Mouse (Mus musculus) myocyte (in vitro differentiated cells): ENCODE results near the gene Kcnh7. TPM values are rescaled to one million over a fixed set of nuclear protein-coding genes. Genes with fewer than 3 reads are reported as not detected.

Source experiments
- H3K27me3 ChIP-seq: one replicate; pipeline ENCODE4 v1.6.1; 2011; ENCODE audit not compliant: control insufficient read depth, insufficient read depth, insufficient read length
- H3K36me3 ChIP-seq: one replicate; pipeline ENCODE4 v1.6.1; 2011; ENCODE audit not compliant: control insufficient read depth, insufficient read depth
- H3K4me2 ChIP-seq: one replicate; pipeline ENCODE4 v1.6.1; 2011; ENCODE audit warnings: low read depth, control low read depth
- H3K4me3 ChIP-seq: one replicate; pipeline ENCODE4 v1.5.1; 2011; ENCODE audit warnings: mild to moderate bottlenecking, control low read depth, moderate library complexity
- H3K79me2 ChIP-seq: one replicate; pipeline ENCODE4 v1.6.1; 2011; ENCODE audit not compliant: control insufficient read depth, insufficient read depth
- H3ac ChIP-seq: one replicate; pipeline ENCODE4 v1.6.1; 2011; ENCODE audit not compliant: control insufficient read depth, insufficient read length
- CEBPB ChIP-seq: IDR thresholded peaks from 2 replicates; pipeline ENCODE4 v1.6.1; 2011; ENCODE audit warnings: mild to moderate bottlenecking, moderate library complexity; ENCODE audit not compliant: poor library complexity, insufficient read depth, severe bottlenecking
- E2F4 ChIP-seq: IDR thresholded peaks from one replicate; pipeline ENCODE4 v1.6.1; 2011; ENCODE audit warnings: mild to moderate bottlenecking, control low read depth, moderate library complexity; ENCODE audit not compliant: insufficient read depth
- MAX ChIP-seq: IDR thresholded peaks from one replicate; pipeline ENCODE4 v1.6.1; 2011; ENCODE audit warnings: low read depth, mild to moderate bottlenecking, control low read depth
- MYOD1 ChIP-seq, 3 experiments: IDR thresholded peaks; one replicate each; pipeline ENCODE4 v1.6.1; 2011; ENCODE audit warnings: control low read depth in 2 of 3, low read depth in 2 of 3, mild to moderate bottlenecking in 2 of 3, moderate library complexity in 1 of 3; ENCODE audit not compliant: insufficient read length in 2 of 3, control insufficient read depth in 1 of 3
- MYOG ChIP-seq, 3 experiments: IDR thresholded peaks; one replicate each; pipeline ENCODE4 v1.6.1; 2011; ENCODE audit warnings: control low read depth in 2 of 3, low read depth in 2 of 3, mild to moderate bottlenecking in 2 of 3; ENCODE audit not compliant: insufficient read length in 2 of 3, control insufficient read depth in 1 of 3, insufficient read depth in 1 of 3
- POLR2A ChIP-seq: IDR thresholded peaks from one replicate; pipeline ENCODE4 v1.6.1; 2011; ENCODE audit warnings: low read depth, mild to moderate bottlenecking, control low read depth, moderate library complexity; ENCODE audit not compliant: insufficient read length
- POLR2AphosphoS2 ChIP-seq: IDR thresholded peaks from one replicate; pipeline ENCODE4 v1.6.1; 2011; ENCODE audit warnings: low read depth, control low read depth; ENCODE audit not compliant: insufficient read length
- REST ChIP-seq: IDR thresholded peaks from one replicate; pipeline ENCODE4 v1.6.1; 2011; ENCODE audit warnings: mild to moderate bottlenecking, control low read depth, moderate library complexity; ENCODE audit not compliant: insufficient read depth, insufficient read length
- SRF ChIP-seq: IDR thresholded peaks from one replicate; pipeline ENCODE4 v1.6.1; 2011; ENCODE audit warnings: low read depth; ENCODE audit not compliant: control insufficient read depth, insufficient read length
- TCF12 ChIP-seq: IDR thresholded peaks from one replicate; pipeline ENCODE4 v1.6.1; 2011; ENCODE audit warnings: mild to moderate bottlenecking, control low read depth; ENCODE audit not compliant: poor library complexity, insufficient read depth, severe bottlenecking
- TCF3 ChIP-seq: IDR thresholded peaks from one replicate; pipeline ENCODE4 v1.6.1; 2011; ENCODE audit warnings: low read depth, control low read depth; ENCODE audit not compliant: insufficient read length
- USF1 ChIP-seq: IDR thresholded peaks from one replicate; pipeline ENCODE4 v1.6.1; 2011; ENCODE audit warnings: low read depth, mild to moderate bottlenecking, control low read depth, moderate library complexity
- polyA plus RNA-seq: library from polyadenylated mRNA; unstranded; fragments of >200 nt; fragmentation: generic; extraction: Trizol; gene quantifications from one replicate; pipeline ENCODE4 v1.2.1, GENCODE M21; 2012; ENCODE audit warnings: missing spikeins

Gene Kcnh7
- polyA plus RNA-seq, 1 experiment: 0.02 TPM

- Histone ChIP-seq H3K27me3 (no peaks in the 10 kb centered on the region), H3K4me3 (no peak overlapping the region), H3ac (no peak overlapping the region), H3K36me3 (no peaks in the 10 kb centered on the region), H3K4me2 (no peak overlapping the region), H3K79me2 (no peaks in the 10 kb centered on the region)
- TF ChIP-seq MAX (no peak), TCF3 (no peak), MYOG (IDR thresholded peaks at IDR 0.05; ENCODE audit: control insufficient read depth in 1 of 3, insufficient read depth in 1 of 3, insufficient read length in 2 of 3, low read depth in 2 of 3) (no peak), SRF (no peak), REST (no peak), E2F4 (no peak), POLR2A (no peak), CEBPB (no peak), POLR2AphosphoS2 (no peak), TCF12 (no peak), USF1 (no peak)
Measured at GRCm38 (mm10) chr2:62670767-62671166, 513.3 kb downstream of the Kcnh7 start.

- Histone ChIP-seq H3ac (no peak overlapping the region), H3K36me3 (no peaks in the 10 kb centered on the region)
Measured at GRCm38 (mm10) chr2:62670301-62670700, 513.8 kb downstream of the Kcnh7 start.

DNA sequence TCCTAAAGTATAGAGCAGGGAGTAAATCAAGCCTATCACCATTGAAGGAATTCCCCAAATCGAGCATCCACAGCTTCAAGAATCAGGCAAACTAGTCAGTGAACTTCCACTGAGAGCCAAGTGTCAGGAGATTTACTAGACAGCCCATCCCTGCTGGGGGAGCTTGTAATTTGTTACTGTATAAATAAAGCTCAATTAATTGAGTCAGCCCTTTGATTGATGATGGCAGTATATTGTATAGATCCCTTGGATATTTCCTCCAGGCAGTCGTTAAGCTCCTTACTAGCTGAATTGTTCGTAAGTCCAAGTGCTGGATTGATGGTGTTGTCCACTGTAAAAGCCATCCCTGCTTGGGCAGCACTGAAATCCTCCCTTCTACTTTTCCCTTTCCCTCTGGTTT lies 514.2 kb downstream of the Kcnh7 start:
- TF ChIP-seq E2F4: no peak
- TF ChIP-seq CEBPB: no peak
- TF ChIP-seq MAX: no peak
- no peak for TF ChIP-seq POLR2A
- no peak for TF ChIP-seq REST
- TF ChIP-seq MYOD1 (IDR thresholded peaks at IDR 0.05; ENCODE audit: control insufficient read depth in 1 of 3, insufficient read length in 2 of 3, low read depth in 2 of 3): no peak
- no peak for TF ChIP-seq TCF3
- TF ChIP-seq TCF12: no peak
- TF ChIP-seq POLR2AphosphoS2: no peak
- no peak for TF ChIP-seq MYOG (IDR thresholded peaks at IDR 0.05; ENCODE audit: control insufficient read depth in 1 of 3, insufficient read depth in 1 of 3, insufficient read length in 2 of 3, low read depth in 2 of 3)
- TF ChIP-seq SRF: no peak
- TF ChIP-seq USF1: no peak

More at GRCm38 (mm10) chr2:62670301-62670700, 513.8 kb downstream of the Kcnh7 start:
- TF ChIP-seq USF1 (no peak), POLR2A (no peak), REST (no peak), E2F4 (no peak), CEBPB (no peak), SRF (no peak), MAX (no peak), MYOG (IDR thresholded peaks at IDR 0.05; ENCODE audit: control insufficient read depth in 1 of 3, insufficient read depth in 1 of 3, insufficient read length in 2 of 3, low read depth in 2 of 3) (no peak), POLR2AphosphoS2 (no peak)
- H3K4me3 ChIP-seq: no peak overlapping the region
- H3K79me2 ChIP-seq: no peaks in the 10 kb centered on the region
- no peaks in the 10 kb centered on the region for H3K27me3 ChIP-seq
- H3K4me2 ChIP-seq: no peak overlapping the region

GRCm38 (mm10) chr2:62665536-62665935 lies 518.6 kb downstream of the Kcnh7 start:
- Histone ChIP-seq H3ac (no peak overlapping the region), H3K79me2 (no peaks in the 10 kb centered on the region), H3K4me2 (no peak overlapping the region), H3K27me3 (no peaks in the 10 kb centered on the region), H3K36me3 (no peaks in the 10 kb centered on the region), H3K4me3 (no peak overlapping the region)
- TF ChIP-seq MAX (no peak), SRF (no peak), MYOD1 (IDR thresholded peaks at IDR 0.05; ENCODE audit: control insufficient read depth in 1 of 3, insufficient read length in 2 of 3, low read depth in 2 of 3) (no peak), POLR2A (no peak)

More for the DNA sequence above, 514.2 kb downstream of the Kcnh7 start:
- H3ac ChIP-seq: no peak overlapping the region
- H3K27me3 ChIP-seq: no peaks in the 10 kb centered on the region
- H3K4me3 ChIP-seq: no peak overlapping the region
- no peaks in the 10 kb centered on the region for H3K36me3 ChIP-seq
- H3K79me2 ChIP-seq: no peaks in the 10 kb centered on the region
- no peak overlapping the region for H3K4me2 ChIP-seq

DNA sequence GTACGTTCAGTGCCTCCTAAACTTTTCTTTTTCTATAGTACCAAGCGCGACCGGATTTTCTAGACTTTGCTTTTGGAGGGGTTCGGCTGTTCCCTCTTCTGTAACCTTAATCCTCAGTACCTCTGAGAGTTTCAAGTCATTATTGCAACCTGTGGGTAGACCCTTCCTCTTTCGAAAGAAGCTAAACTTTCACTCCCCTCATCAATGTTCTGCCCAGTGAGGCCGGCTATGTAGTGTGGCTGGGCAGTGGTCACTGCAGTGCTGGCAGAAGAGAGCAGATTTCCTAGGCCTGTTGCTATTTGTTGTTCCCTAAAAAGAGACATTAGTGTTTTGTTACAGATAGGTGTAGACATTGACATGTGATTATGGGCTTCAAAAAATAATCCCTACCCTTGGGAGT lies 519.2 kb downstream of the Kcnh7 start:
- Histone ChIP-seq H3K4me2 (no peak overlapping the region), H3K79me2 (no peaks in the 10 kb centered on the region), H3K36me3 (no peaks in the 10 kb centered on the region), H3ac (no peak overlapping the region), H3K27me3 (no peaks in the 10 kb centered on the region), H3K4me3 (no peak overlapping the region)
- TF ChIP-seq CEBPB: no peak
